Mouse (Mus musculus) gastrocnemius, adult 8-10 months (tissue): ENCODE data around the gene Gm17467. TPM values are rescaled to one million over a fixed set of nuclear protein-coding genes. Genes with fewer than 3 reads are reported as not detected.
"Not testable (repeated sequence)": the region's sequence is repeated elsewhere in the genome, so short reads cannot be mapped to it uniquely, and the experiment has no call there.

Experiments used
- DNase-seq, 2 experiments: peaks; one replicate each; pipeline ENCODE4 v3.0.0; 2022; ENCODE audit warnings: low spot score in 2 of 2
- total RNA-seq, 4 experiments: library from RNA; stranded (reverse); gene quantifications; 2 replicates each; pipeline ENCODE4 v1.2.4; 2022

Gene Gm17467
- total RNA-seq: not detected

GRCm38 (mm10) chrX:123704691-123705090, at the start of gene Gm17467:
Gene Gm17467, minus strand, starts transcription at chrX:123704791.
- DNase-seq: not testable (repeated sequence)

Other genes with a start within 250 kb of the Gm17467 start
- under 1 TPM in 1 of 4 experiments, not detected in 3; 0.48 TPM for gene Cldn34c2, start 123.1 kb downstream of the Gm17467 start, total RNA-seq
- gene Cldn34c3, start 88.9 kb upstream of the Gm17467 start, total RNA-seq: not detected